Mouse (Mus musculus) ES-E14 (cell line): Measurements from ENCODE around the gene Odf4. TPM values are rescaled to one million over a fixed set of nuclear protein-coding genes. Genes with fewer than 3 reads are reported as not detected.
A peak's percentile ranks its signal among the peaks of the same experiment; 100 is the strongest.

Source experiments
- DNase-seq: peaks from one replicate; pipeline ENCODE4 v3.0.0-alpha.2; 2013; ENCODE audit warnings: low read depth, low spot score
- H3K27ac ChIP-seq: 2 replicates; pipeline ENCODE4 v1.5.1; 2012; ENCODE audit warnings: low read depth, mild to moderate bottlenecking, low read length, moderate library complexity, mixed read lengths; ENCODE audit not compliant: poor library complexity, insufficient read depth, severe bottlenecking
- H3K36me3 ChIP-seq: 2 replicates; pipeline ENCODE4 v1.6.1; 2012; ENCODE audit warnings: mild to moderate bottlenecking, low read length, moderate library complexity, mixed read lengths; ENCODE audit not compliant: control insufficient read depth, poor library complexity, insufficient read depth, severe bottlenecking
- H3K4me1 ChIP-seq, 2 experiments: fragments of 150-350 bp in 1 of 2; sonication (generic) in 1 of 2; 2 replicates each; pipeline ENCODE4 v1.6.1; 2012; ENCODE audit warnings: low read length in 2 of 2, mild to moderate bottlenecking in 1 of 2, mixed read lengths in 1 of 2; ENCODE audit not compliant: control insufficient read depth in 2 of 2, insufficient read depth in 2 of 2, poor library complexity in 1 of 2
- H3K4me3 ChIP-seq, 2 experiments: fragments of 150-350 bp in 1 of 2; sonication (generic) in 1 of 2; 2 replicates each; pipeline ENCODE4 v1.5.1; 2012; ENCODE audit warnings: low read length in 2 of 2, low read depth in 1 of 2, mild to moderate bottlenecking in 1 of 2, mixed read lengths in 1 of 2; ENCODE audit not compliant: insufficient read depth in 1 of 2, poor library complexity in 1 of 2, severe bottlenecking in 1 of 2
- H3K9ac ChIP-seq: 2 replicates; pipeline ENCODE4 v1.6.1; 2012; ENCODE audit warnings: low read depth, mild to moderate bottlenecking, low read length, mixed read lengths; ENCODE audit not compliant: poor library complexity, insufficient read depth, severe bottlenecking
- H3K9me3 ChIP-seq: fragments of 150-350 bp; sonication (generic); 2 replicates; pipeline ENCODE4 v1.6.1; 2012; ENCODE audit warnings: low read depth, mild to moderate bottlenecking, low read length; ENCODE audit not compliant: control insufficient read depth, insufficient read depth
- CHD2 ChIP-seq: IDR thresholded peaks from 2 replicates; pipeline ENCODE4 v1.6.1; 2014; ENCODE audit warnings: mild to moderate bottlenecking, low read depth, low read length, inconsistent platforms
- HCFC1 ChIP-seq: IDR thresholded peaks from 2 replicates; pipeline ENCODE4 v1.6.1; 2012; ENCODE audit warnings: low read length, inconsistent platforms, borderline replicate concordance; ENCODE audit not compliant: insufficient read depth
- MAFK ChIP-seq: IDR thresholded peaks from 2 replicates; pipeline ENCODE4 v1.6.1; 2014; ENCODE audit warnings: mild to moderate bottlenecking, low read depth, low read length, inconsistent platforms; ENCODE audit not compliant: insufficient read depth
- ZC3H11A ChIP-seq: IDR thresholded peaks from 2 replicates; pipeline ENCODE4 v1.6.1; 2012; ENCODE audit warnings: low read depth, mild to moderate bottlenecking, inconsistent platforms, low read length, borderline replicate concordance
- ZNF384 ChIP-seq: IDR thresholded peaks from 2 replicates; pipeline ENCODE4 v1.6.1; 2012; ENCODE audit warnings: low read depth, low read length, inconsistent platforms
- in situ Hi-C, 2 experiments: fragments of 600-800 bp; cut with MboI; formaldehyde crosslinking; loops; one replicate each; pipeline ENCODE4 v1.15.1; 2025; ENCODE audit warnings: low sequenced_read_pairs in 2 of 2, inconsistent platforms in 1 of 2; ENCODE audit not compliant: unreplicated experiment in 2 of 2
- total RNA-seq: library from RNA; depleted of rRNA; stranded (reverse); fragments of 300-350 nt; gene quantifications from 2 replicates; pipeline ENCODE4 v1.2.3, GENCODE M21; 2012

The Odf4 gene
- total RNA-seq, 1 experiment: not detected

- H3K27ac ChIP-seq: peak within 1 kb of the TSS; percentile 88
- TF ChIP-seq HCFC1 (peak; percentile 73; the same call in 1 of the 2 replicates), ZNF384 (no peak), ZC3H11A (no peak), CHD2 (peak; percentile 100)
- H3K4me1 ChIP-seq: no peaks in the 10 kb centered on the region
- peak; percentile 100 for DNase-seq
- H3K36me3 ChIP-seq: peaks cover 35% of the 10 kb centered on the region
- H3K4me3 ChIP-seq: peak within 1 kb of the TSS; percentile 93 to 97
- in situ Hi-C loops: no loop called here
- H3K9me3 ChIP-seq: no peaks in the 10 kb centered on the region
- H3K9ac ChIP-seq: peak within 1 kb of the TSS; percentile 100
Observed at GRCm38 (mm10) chr11:68901351-68902046, 25.4 kb downstream of the Odf4 start, which contains the start of gene Rpl26. TSS of gene Rpl26 (plus strand) at chr11:68901583.

GRCm38 (mm10) chr11:68900519-68901350 is 26.1 kb downstream of the Odf4 start:
- TF ChIP-seq MAFK (no peak), CHD2 (no peak), ZC3H11A (no peak), ZNF384 (no peak), HCFC1 (no peak)
- H3K4me1 ChIP-seq: no peaks in the 10 kb centered on the region
- peak overlapping the region; percentile 41 for H3K9ac ChIP-seq
- H3K9me3 ChIP-seq: no peaks in the 10 kb centered on the region
- no peak for DNase-seq
- peak overlapping the region; percentile 30 to 40 for H3K4me3 ChIP-seq
- 0 out of 2 replicates have a peak overlapping the region, but pooled peaks have one; percentile 0 for H3K27ac ChIP-seq
- H3K36me3 ChIP-seq: peaks cover 32% of the 10 kb centered on the region
- in situ Hi-C loops: no loop called here

GRCm38 (mm10) chr11:68899815-68900214 is 27.1 kb downstream of the Odf4 start:
- H3K9ac ChIP-seq: no peak overlapping the region
- DNase-seq: no peak
- TF ChIP-seq ZC3H11A (no peak), HCFC1 (no peak), ZNF384 (no peak), MAFK (no peak), CHD2 (no peak)
- no peaks in the 10 kb centered on the region for H3K9me3 ChIP-seq
- in situ Hi-C loops: no loop called here
- peaks cover 24% of the 10 kb centered on the region for H3K36me3 ChIP-seq
- H3K27ac ChIP-seq: no peak overlapping the region
- no peak overlapping the region for H3K4me3 ChIP-seq
- no peaks in the 10 kb centered on the region for H3K4me1 ChIP-seq

GRCm38 (mm10) chr11:68898790-68899189 is 28.1 kb downstream of the Odf4 start:
- no peak for DNase-seq
- in situ Hi-C loops: no loop called here

More at GRCm38 (mm10) chr11:68898790-68899189, 28.1 kb downstream of the Odf4 start:
- TF ChIP-seq ZC3H11A: no peak
- no peak for TF ChIP-seq CHD2
- no peak for TF ChIP-seq ZNF384
- TF ChIP-seq HCFC1: no peak
- TF ChIP-seq MAFK: no peak
- no peak overlapping the region for H3K9ac ChIP-seq
- peaks cover 15% of the 10 kb centered on the region for H3K36me3 ChIP-seq
- H3K9me3 ChIP-seq: no peaks in the 10 kb centered on the region
- H3K4me1 ChIP-seq: no peaks in the 10 kb centered on the region
- H3K27ac ChIP-seq: no peak overlapping the region
- no peak overlapping the region for H3K4me3 ChIP-seq
